Mouse (Mus musculus): Measurements from ENCODE around the gene Cmah. TPM values are rescaled to one million over a fixed set of nuclear protein-coding genes. Genes with fewer than 3 reads are reported as not detected.

Gene Cmah
- polyA plus RNA-seq (2014; fragmentation: Illumina TruSeq; extraction: RNeasy Lipid Tissue Mini Kit (QIAGEN cat#74804); ENCODE audit: low read depth, low replicate concordance), result 0.32 TPM

GRCm38 (mm10) chr13:24327201-24327600, at the start of gene Cmah:
Gene Cmah, plus strand, starts transcription at chr13:24327404.

GRCm38 (mm10) chr13:24280439-24281431, 46.5 kb upstream of the Cmah start, which contains the start of gene Carmil1:
Gene Carmil1, minus strand, starts transcription at chr13:24280795.

Other genes starting within 250 kb of the Cmah start
- gene Carmil1, start 46.6 kb upstream of the Cmah start, polyA plus RNA-seq (2014; fragmentation: Illumina TruSeq; extraction: RNeasy Lipid Tissue Mini Kit (QIAGEN cat#74804); ENCODE audit: low read depth, low replicate concordance), result 95.6 TPM